Mouse (Mus musculus): ENCODE data around the gene Dock9. TPM values are rescaled to one million over a fixed set of nuclear protein-coding genes. Genes with fewer than 3 reads are reported as not detected.

Gene Dock9
- polyA plus RNA-seq, 1 experiment: 2.7 TPM

- H3K79me3 ChIP-seq (ENCODE audit: low read depth): no peaks in the 10 kb centered on the region
- no peak overlapping the region for H3K4me3 ChIP-seq (ENCODE audit: insufficient read depth, poor library complexity, severe bottlenecking)
- H3K36me3 ChIP-seq (ENCODE audit: control insufficient read depth, insufficient read depth): no peaks in the 10 kb centered on the region
- H3ac ChIP-seq (ENCODE audit: control insufficient read depth, insufficient read length, low read depth): no peak overlapping the region
- no peaks in the 10 kb centered on the region for H3K79me2 ChIP-seq (ENCODE audit: control insufficient read depth, insufficient read depth)
- TF ChIP-seq MYOD1 (IDR thresholded peaks at IDR 0.05; ENCODE audit: control insufficient read depth, insufficient read length, low read depth) (no peak), MAX (IDR thresholded peaks at IDR 0.05) (no peak), FOSL1 (IDR thresholded peaks at IDR 0.05; ENCODE audit: insufficient read depth, low read length, poor library complexity, severe bottlenecking) (no peak), CTCF (IDR thresholded peaks at IDR 0.05; ENCODE audit: control insufficient read depth, insufficient read depth, insufficient read length) (no peak), USF1 (IDR thresholded peaks at IDR 0.05; ENCODE audit: low read depth) (no peak), CEBPB (IDR thresholded peaks at IDR 0.05; ENCODE audit: low read depth) (no peak), MYOG (IDR thresholded peaks at IDR 0.05; ENCODE audit: control insufficient read depth, extremely low read depth, insufficient read length) (no peak)
- H3K27me3 ChIP-seq (ENCODE audit: control insufficient read depth, insufficient read depth, insufficient read length): no peaks in the 10 kb centered on the region
Observed at GRCm38 (mm10) chr14:121670016-121670415, 127.6 kb downstream of the Dock9 start.

GRCm38 (mm10) chr14:121666641-121667274 is 130.9 kb downstream of the Dock9 start:
- Histone ChIP-seq H3K36me3 (ENCODE audit: control insufficient read depth, insufficient read depth) (no peaks in the 10 kb centered on the region), H3K27me3 (ENCODE audit: control insufficient read depth, insufficient read depth, insufficient read length) (no peaks in the 10 kb centered on the region), H3K4me3 (ENCODE audit: insufficient read depth, poor library complexity, severe bottlenecking) (no peak overlapping the region), H3ac (ENCODE audit: control insufficient read depth, insufficient read length, low read depth) (no peak overlapping the region), H3K79me2 (ENCODE audit: control insufficient read depth, insufficient read depth) (no peaks in the 10 kb centered on the region), H3K79me3 (ENCODE audit: low read depth) (no peaks in the 10 kb centered on the region)
- TF ChIP-seq MYOG (IDR thresholded peaks at IDR 0.05; ENCODE audit: control insufficient read depth, extremely low read depth, insufficient read length): no peak
- no peak for TF ChIP-seq FOSL1 (IDR thresholded peaks at IDR 0.05; ENCODE audit: insufficient read depth, low read length, poor library complexity, severe bottlenecking)
- no peak for TF ChIP-seq USF1 (IDR thresholded peaks at IDR 0.05; ENCODE audit: low read depth)
- TF ChIP-seq CEBPB (IDR thresholded peaks at IDR 0.05; ENCODE audit: low read depth): no peak
- no peak for TF ChIP-seq MAX (IDR thresholded peaks at IDR 0.05)
- no peak for TF ChIP-seq MYOD1 (IDR thresholded peaks at IDR 0.05; ENCODE audit: control insufficient read depth, insufficient read length, low read depth)
- TF ChIP-seq CTCF (IDR thresholded peaks at IDR 0.05; ENCODE audit: control insufficient read depth, insufficient read depth, insufficient read length): no peak

- H3K79me3 ChIP-seq (ENCODE audit: low read depth): no peaks in the 10 kb centered on the region
- H3K27me3 ChIP-seq (ENCODE audit: control insufficient read depth, insufficient read depth, insufficient read length): no peaks in the 10 kb centered on the region
- TF ChIP-seq CEBPB (IDR thresholded peaks at IDR 0.05; ENCODE audit: low read depth) (no peak), MYOD1 (IDR thresholded peaks at IDR 0.05; ENCODE audit: control insufficient read depth, insufficient read length, low read depth) (no peak), USF1 (IDR thresholded peaks at IDR 0.05; ENCODE audit: low read depth) (no peak), MAX (IDR thresholded peaks at IDR 0.05) (no peak), FOSL1 (IDR thresholded peaks at IDR 0.05; ENCODE audit: insufficient read depth, low read length, poor library complexity, severe bottlenecking) (no peak), MYOG (IDR thresholded peaks at IDR 0.05; ENCODE audit: control insufficient read depth, extremely low read depth, insufficient read length) (no peak), CTCF (IDR thresholded peaks at IDR 0.05; ENCODE audit: control insufficient read depth, insufficient read depth, insufficient read length) (no peak)
- H3K36me3 ChIP-seq (ENCODE audit: control insufficient read depth, insufficient read depth): no peaks in the 10 kb centered on the region
- no peaks in the 10 kb centered on the region for H3K79me2 ChIP-seq (ENCODE audit: control insufficient read depth, insufficient read depth)
- no peak overlapping the region for H3ac ChIP-seq (ENCODE audit: control insufficient read depth, insufficient read length, low read depth)
- no peak overlapping the region for H3K4me3 ChIP-seq (ENCODE audit: insufficient read depth, poor library complexity, severe bottlenecking)
Observed at GRCm38 (mm10) chr14:121665693-121666273, 131.9 kb downstream of the Dock9 start.

GRCm38 (mm10) chr14:121663913-121664312 is 133.7 kb downstream of the Dock9 start:
- Histone ChIP-seq H3K79me3 (ENCODE audit: low read depth) (no peaks in the 10 kb centered on the region), H3K27me3 (ENCODE audit: control insufficient read depth, insufficient read depth, insufficient read length) (no peaks in the 10 kb centered on the region), H3K4me3 (ENCODE audit: insufficient read depth, poor library complexity, severe bottlenecking) (no peak overlapping the region), H3ac (ENCODE audit: control insufficient read depth, insufficient read length, low read depth) (no peak overlapping the region), H3K36me3 (ENCODE audit: control insufficient read depth, insufficient read depth) (no peaks in the 10 kb centered on the region), H3K79me2 (ENCODE audit: control insufficient read depth, insufficient read depth) (no peaks in the 10 kb centered on the region)
- TF ChIP-seq USF1 (IDR thresholded peaks at IDR 0.05; ENCODE audit: low read depth): no peak
- TF ChIP-seq CEBPB (IDR thresholded peaks at IDR 0.05; ENCODE audit: low read depth): no peak
- TF ChIP-seq MYOD1 (IDR thresholded peaks at IDR 0.05; ENCODE audit: control insufficient read depth, insufficient read length, low read depth): no peak
- no peak for TF ChIP-seq FOSL1 (IDR thresholded peaks at IDR 0.05; ENCODE audit: insufficient read depth, low read length, poor library complexity, severe bottlenecking)
- TF ChIP-seq MYOG (IDR thresholded peaks at IDR 0.05; ENCODE audit: control insufficient read depth, extremely low read depth, insufficient read length): no peak
- TF ChIP-seq CTCF (IDR thresholded peaks at IDR 0.05; ENCODE audit: control insufficient read depth, insufficient read depth, insufficient read length): no peak
- no peak for TF ChIP-seq MAX (IDR thresholded peaks at IDR 0.05)

GRCm38 (mm10) chr14:121660918-121661317 is 136.7 kb downstream of the Dock9 start:
- H3ac ChIP-seq (ENCODE audit: control insufficient read depth, insufficient read length, low read depth): no peak overlapping the region
- H3K27me3 ChIP-seq (ENCODE audit: control insufficient read depth, insufficient read depth, insufficient read length): no peaks in the 10 kb centered on the region
- peaks cover 5% of the 10 kb centered on the region for H3K36me3 ChIP-seq (ENCODE audit: control insufficient read depth, insufficient read depth)
- TF ChIP-seq USF1 (IDR thresholded peaks at IDR 0.05; ENCODE audit: low read depth): no peak
- TF ChIP-seq CEBPB (IDR thresholded peaks at IDR 0.05; ENCODE audit: low read depth): no peak
- TF ChIP-seq CTCF (IDR thresholded peaks at IDR 0.05; ENCODE audit: control insufficient read depth, insufficient read depth, insufficient read length): no peak
- TF ChIP-seq MYOD1 (IDR thresholded peaks at IDR 0.05; ENCODE audit: control insufficient read depth, insufficient read length, low read depth): no peak
- TF ChIP-seq MAX (IDR thresholded peaks at IDR 0.05): no peak
- TF ChIP-seq FOSL1 (IDR thresholded peaks at IDR 0.05; ENCODE audit: insufficient read depth, low read length, poor library complexity, severe bottlenecking): no peak
- no peak for TF ChIP-seq MYOG (IDR thresholded peaks at IDR 0.05; ENCODE audit: control insufficient read depth, extremely low read depth, insufficient read length)
- no peak overlapping the region for H3K4me3 ChIP-seq (ENCODE audit: insufficient read depth, poor library complexity, severe bottlenecking)
- H3K79me2 ChIP-seq (ENCODE audit: control insufficient read depth, insufficient read depth): no peaks in the 10 kb centered on the region
- no peaks in the 10 kb centered on the region for H3K79me3 ChIP-seq (ENCODE audit: low read depth)

Data from C2C12 (cell line).